Mouse (Mus musculus): ENCODE measurements around the gene Slc6a20a. TPM values are rescaled to one million over a fixed set of nuclear protein-coding genes. Genes with fewer than 3 reads are reported as not detected.
"Not testable (repeated sequence)": the region's sequence is repeated elsewhere in the genome, so short reads cannot be mapped to it uniquely, and the experiment has no call there.

Slc6a20a gene
- polyA plus RNA-seq, 1 experiment from 2014 or later = 16.8 TPM

- H3K4me2 ChIP-seq (replicated peaks) = peak overlapping the region; percentile 76
- no peaks in the 10 kb centered on the region for H3K36me3 ChIP-seq
- H3K27ac ChIP-seq = no peak overlapping the region
- peaks cover 13% of the 10 kb centered on the region for H3K27me3 ChIP-seq (replicated peaks)
- H3K9me3 ChIP-seq = no peaks in the 10 kb centered on the region
- peak overlapping the region; percentile 48 for H3K4me3 ChIP-seq (replicated peaks)
- no peak; the same call in 1 of the 2 replicates for ATAC-seq
- no peak overlapping the region for H3K9ac ChIP-seq
- 20% methylated on average over 2 of the region's 2 CpGs for WGBS
- peaks cover 10% of the 10 kb centered on the region for H3K4me1 ChIP-seq (replicated peaks)
Measured at GRCm38 (mm10) chr9:123679198-123679597, 513 bp upstream of the Slc6a20a start.

GRCm38 (mm10) chr9:123665645-123666044 lies 13.0 kb downstream of the Slc6a20a start:
- H3K27ac ChIP-seq = no peak overlapping the region
- H3K9me3 ChIP-seq = no peaks in the 10 kb centered on the region
- H3K4me1 ChIP-seq (replicated peaks) = no peaks in the 10 kb centered on the region
- no peaks in the 10 kb centered on the region for H3K36me3 ChIP-seq
- no peaks in the 10 kb centered on the region for H3K27me3 ChIP-seq (replicated peaks)
- 55% methylated on average over 5 of the region's 5 CpGs for WGBS
- ATAC-seq = no peak
- no peak overlapping the region for H3K4me3 ChIP-seq (replicated peaks)
- H3K9ac ChIP-seq = no peak overlapping the region
- H3K4me2 ChIP-seq (replicated peaks) = no peak overlapping the region

GRCm38 (mm10) chr9:123659986-123660676 lies 18.6 kb downstream of the Slc6a20a start:
- not testable (repeated sequence) for H3K27ac ChIP-seq; H3K4me3 ChIP-seq (replicated peaks); H3K27me3 ChIP-seq (replicated peaks); H3K4me2 ChIP-seq (replicated peaks); H3K4me1 ChIP-seq (replicated peaks); H3K36me3 ChIP-seq; H3K9ac ChIP-seq; ATAC-seq; H3K9me3 ChIP-seq
- WGBS = 89% methylated on average over 17 of the region's 18 CpGs

GRCm38 (mm10) chr9:123658981-123659380 lies 19.7 kb downstream of the Slc6a20a start:
- ATAC-seq = no peak
- no peaks in the 10 kb centered on the region for H3K4me1 ChIP-seq (replicated peaks)
- H3K9me3 ChIP-seq = no peaks in the 10 kb centered on the region

GRCm38 (mm10) chr9:123657457-123657856 lies 21.2 kb downstream of the Slc6a20a start:
- ATAC-seq = no peak

More at GRCm38 (mm10) chr9:123658981-123659380, 19.7 kb downstream of the Slc6a20a start:
- H3K36me3 ChIP-seq = no peaks in the 10 kb centered on the region
- no peak overlapping the region for H3K9ac ChIP-seq
- no peaks in the 10 kb centered on the region for H3K27me3 ChIP-seq (replicated peaks)
- H3K4me2 ChIP-seq (replicated peaks) = no peak overlapping the region
- H3K4me3 ChIP-seq (replicated peaks) = no peak overlapping the region
- H3K27ac ChIP-seq = no peak overlapping the region

GRCm38 (mm10) chr9:123651369-123651768 lies 27.3 kb downstream of the Slc6a20a start:
- Histone ChIP-seq H3K4me3 (replicated peaks) (no peak overlapping the region), H3K4me2 (replicated peaks) (0 out of 2 replicates have a peak overlapping the region, but pooled peaks have one; percentile 6), H3K9ac (no peak overlapping the region), H3K4me1 (replicated peaks) (no peaks in the 10 kb centered on the region), H3K27me3 (replicated peaks) (no peaks in the 10 kb centered on the region), H3K36me3 (no peaks in the 10 kb centered on the region), H3K9me3 (no peaks in the 10 kb centered on the region), H3K27ac (no peak overlapping the region)
- WGBS = 41% methylated on average over 4 of the region's 4 CpGs
- ATAC-seq = peak; percentile 92

More at GRCm38 (mm10) chr9:123657457-123657856, 21.2 kb downstream of the Slc6a20a start:
- Histone ChIP-seq H3K9ac (no peak overlapping the region), H3K4me3 (replicated peaks) (no peak overlapping the region), H3K27ac (no peak overlapping the region), H3K4me1 (replicated peaks) (no peaks in the 10 kb centered on the region), H3K27me3 (replicated peaks) (no peaks in the 10 kb centered on the region), H3K9me3 (no peaks in the 10 kb centered on the region), H3K36me3 (no peaks in the 10 kb centered on the region), H3K4me2 (replicated peaks) (no peak overlapping the region)
- 82% methylated on average over 3 of the region's 3 CpGs for WGBS

- no peak overlapping the region for H3K4me2 ChIP-seq (replicated peaks)
- H3K27me3 ChIP-seq (replicated peaks) = no peaks in the 10 kb centered on the region
- H3K4me3 ChIP-seq (replicated peaks) = no peak overlapping the region
- H3K9me3 ChIP-seq = no peaks in the 10 kb centered on the region
- peak; percentile 71 for ATAC-seq
- H3K36me3 ChIP-seq = no peaks in the 10 kb centered on the region
- H3K4me1 ChIP-seq (replicated peaks) = no peaks in the 10 kb centered on the region
- WGBS = 75% methylated on average over 2 of the region's 2 CpGs
- no peak overlapping the region for H3K9ac ChIP-seq
- no peak overlapping the region for H3K27ac ChIP-seq
Measured at GRCm38 (mm10) chr9:123649785-123650511, 28.7 kb downstream of the Slc6a20a start.

GRCm38 (mm10) chr9:123640106-123640505 lies 38.6 kb downstream of the Slc6a20a start:
- peak; percentile 41 for ATAC-seq
- 45% methylated on average over 1 of the region's 1 CpGs for WGBS

GRCm38 (mm10) chr9:123638668-123639089 lies 40.0 kb downstream of the Slc6a20a start:
- peak; percentile 79 for ATAC-seq
- WGBS = 70% methylated on average over 1 of the region's 1 CpGs

More at GRCm38 (mm10) chr9:123640106-123640505, 38.6 kb downstream of the Slc6a20a start:
- H3K27me3 ChIP-seq (replicated peaks) = no peaks in the 10 kb centered on the region
- H3K36me3 ChIP-seq = no peaks in the 10 kb centered on the region
- no peak overlapping the region for H3K9ac ChIP-seq
- H3K4me2 ChIP-seq (replicated peaks) = no peak overlapping the region
- H3K4me1 ChIP-seq (replicated peaks) = no peaks in the 10 kb centered on the region
- no peaks in the 10 kb centered on the region for H3K9me3 ChIP-seq
- H3K4me3 ChIP-seq (replicated peaks) = no peak overlapping the region
- peak overlapping the region; percentile 36; the same call in 1 of the 2 replicates for H3K27ac ChIP-seq

GRCm38 (mm10) chr9:123638231-123638630 lies 40.5 kb downstream of the Slc6a20a start:
- no peak overlapping the region for H3K4me3 ChIP-seq (replicated peaks)
- H3K27ac ChIP-seq = no peak overlapping the region
- ATAC-seq = peak; percentile 15; the same call in 1 of the 2 replicates

More at GRCm38 (mm10) chr9:123638668-123639089, 40.0 kb downstream of the Slc6a20a start:
- no peaks in the 10 kb centered on the region for H3K9me3 ChIP-seq
- no peak overlapping the region for H3K4me2 ChIP-seq (replicated peaks)
- no peaks in the 10 kb centered on the region for H3K4me1 ChIP-seq (replicated peaks)
- no peak overlapping the region for H3K27ac ChIP-seq
- H3K27me3 ChIP-seq (replicated peaks) = no peaks in the 10 kb centered on the region
- no peaks in the 10 kb centered on the region for H3K36me3 ChIP-seq
- H3K4me3 ChIP-seq (replicated peaks) = no peak overlapping the region
- H3K9ac ChIP-seq = no peak overlapping the region

GRCm38 (mm10) chr9:123636771-123637170 lies 41.9 kb downstream of the Slc6a20a start:
- Histone ChIP-seq H3K4me3 (replicated peaks) (no peak overlapping the region), H3K4me1 (replicated peaks) (no peaks in the 10 kb centered on the region), H3K27ac (no peak overlapping the region), H3K9me3 (no peaks in the 10 kb centered on the region), H3K27me3 (replicated peaks) (no peaks in the 10 kb centered on the region), H3K36me3 (no peaks in the 10 kb centered on the region), H3K4me2 (replicated peaks) (no peak overlapping the region), H3K9ac (no peak overlapping the region)
- 75% methylated on average over 5 of the region's 5 CpGs for WGBS
- ATAC-seq = no peak

More at GRCm38 (mm10) chr9:123638231-123638630, 40.5 kb downstream of the Slc6a20a start:
- Histone ChIP-seq H3K36me3 (no peaks in the 10 kb centered on the region), H3K9ac (no peak overlapping the region), H3K9me3 (no peaks in the 10 kb centered on the region), H3K4me1 (replicated peaks) (no peaks in the 10 kb centered on the region), H3K4me2 (replicated peaks) (no peak overlapping the region), H3K27me3 (replicated peaks) (no peaks in the 10 kb centered on the region)

- whole genome bisulfite sequencing = 85% methylated on average over 3 of the region's 3 CpGs
- no peaks in the 10 kb centered on the region for H3K9me3 ChIP-seq
Measured at GRCm38 (mm10) chr9:123632993-123633392, 45.7 kb downstream of the Slc6a20a start.

More at GRCm38 (mm10) chr9:123632993-123633392, 45.7 kb downstream of the Slc6a20a start:
- H3K36me3 ChIP-seq = no peaks in the 10 kb centered on the region
- no peak overlapping the region for H3K4me2 ChIP-seq (replicated peaks)
- no peaks in the 10 kb centered on the region for H3K27me3 ChIP-seq (replicated peaks)
- H3K4me3 ChIP-seq (replicated peaks) = no peak overlapping the region
- H3K27ac ChIP-seq = no peak overlapping the region
- no peak overlapping the region for H3K9ac ChIP-seq
- ATAC-seq = no peak
- no peaks in the 10 kb centered on the region for H3K4me1 ChIP-seq (replicated peaks)

Measured in intestine, embryonic 15.5 days (tissue).